Mouse (Mus musculus) G1E-ER4 (cell line): ENCODE results near the gene Mpnd. TPM values are rescaled to one million over a fixed set of nuclear protein-coding genes. Genes with fewer than 3 reads are reported as not detected.

Source experiments
- GATA1 ChIP-seq: IDR thresholded peaks from one replicate; pipeline ENCODE4 v1.8.0; 2012; ENCODE audit warnings: low read length, inconsistent platforms
- polyA plus RNA-seq: library from polyadenylated mRNA; stranded (reverse); fragments of >175 nt; gene quantifications from 2 replicates; pipeline ENCODE4 v1.2.3, GENCODE M21; 2012

Mpnd gene
- polyA plus RNA-seq, 1 experiment = 37.9 TPM

GRCm38 (mm10) chr17:56009088-56009961 lies 3.8 kb downstream of the Mpnd start:
- TF ChIP-seq GATA1 = no peak

GRCm38 (mm10) chr17:56009962-56010240 lies 4.4 kb downstream of the Mpnd start:
- TF ChIP-seq GATA1 = no peak

GRCm38 (mm10) chr17:56010255-56010654 lies 4.7 kb downstream of the Mpnd start:
- TF ChIP-seq GATA1 = no peak

GRCm38 (mm10) chr17:56010681-56011080 lies 5.2 kb downstream of the Mpnd start:
- TF ChIP-seq GATA1 = no peak

- TF ChIP-seq GATA1 = no peak
These were observed 5.9 kb downstream of the Mpnd start for GRCm38 (mm10) chr17:56011441-56011840.

GRCm38 (mm10) chr17:56015293-56015692 lies 9.8 kb downstream of the Mpnd start:
- TF ChIP-seq GATA1 = no peak

DNA sequence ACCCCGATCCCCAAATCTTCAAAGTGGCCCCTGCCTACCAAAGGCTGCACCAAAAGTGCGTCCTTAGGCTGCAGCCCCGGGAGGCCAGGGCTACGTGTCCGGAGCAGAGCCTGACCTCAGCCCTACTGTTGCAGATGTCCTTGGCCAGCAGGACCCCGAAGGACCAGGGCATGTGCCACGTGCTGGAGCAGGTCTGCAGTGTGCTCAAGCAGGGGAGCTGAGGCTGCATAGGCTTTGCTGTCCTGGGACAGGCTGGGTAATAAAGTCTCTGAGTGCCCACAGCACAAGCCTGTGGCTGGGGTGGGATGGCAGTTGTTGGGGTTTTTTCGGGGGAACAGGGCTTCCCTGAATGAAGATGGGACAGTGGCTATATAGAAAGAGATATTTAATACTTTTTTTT lies 10.9 kb downstream of the Mpnd start:
- TF ChIP-seq GATA1 = no peak

DNA sequence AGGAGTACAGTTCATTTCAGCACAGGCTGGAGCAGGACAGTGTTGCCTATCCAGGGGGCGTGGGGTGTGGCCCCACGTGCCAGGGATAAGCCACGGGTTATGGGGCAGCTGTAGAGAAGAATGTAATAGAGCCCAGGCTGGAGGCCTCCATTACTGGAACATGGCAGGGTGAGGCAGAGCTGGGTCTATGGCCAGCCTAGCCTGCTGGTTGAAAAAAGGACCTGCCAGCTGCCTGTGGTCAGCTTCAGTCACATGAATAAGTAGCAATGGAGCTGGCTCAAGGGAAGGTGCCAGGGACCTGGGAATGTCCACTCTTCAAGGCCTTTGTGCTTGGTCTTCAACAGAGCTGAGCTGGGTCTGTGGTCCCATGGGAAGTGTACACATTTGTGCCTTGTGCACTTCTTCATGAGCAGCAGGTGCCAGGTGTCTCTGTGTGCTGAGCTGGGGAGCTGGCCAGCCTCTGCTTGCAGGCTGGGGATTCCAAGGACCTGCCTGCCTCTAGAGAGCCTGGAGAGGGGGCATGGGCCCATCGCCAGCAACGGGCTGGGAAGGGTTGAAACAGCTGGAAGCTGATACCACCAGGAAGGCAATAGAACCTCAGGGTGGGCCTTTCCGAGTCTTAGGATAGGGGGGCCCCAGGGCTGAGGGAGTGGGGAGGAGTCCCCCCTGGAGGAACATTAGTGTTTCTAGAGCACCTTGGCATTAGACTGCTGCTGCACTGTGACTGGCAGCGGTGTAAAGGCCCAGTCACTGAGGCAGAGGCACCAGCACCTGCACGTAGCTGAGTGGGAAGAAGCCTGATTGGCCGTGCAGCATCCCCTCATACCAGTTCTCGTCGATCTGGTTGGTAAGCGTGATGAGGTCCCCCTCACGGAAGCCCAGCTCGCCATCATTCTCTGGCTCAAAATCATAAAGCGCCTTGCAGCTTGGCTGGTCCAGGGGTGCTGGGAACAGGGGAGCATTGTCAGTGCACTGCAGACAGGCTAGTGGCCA lies 11.6 kb downstream of the Mpnd start:
- TF ChIP-seq GATA1 = no peak

DNA sequence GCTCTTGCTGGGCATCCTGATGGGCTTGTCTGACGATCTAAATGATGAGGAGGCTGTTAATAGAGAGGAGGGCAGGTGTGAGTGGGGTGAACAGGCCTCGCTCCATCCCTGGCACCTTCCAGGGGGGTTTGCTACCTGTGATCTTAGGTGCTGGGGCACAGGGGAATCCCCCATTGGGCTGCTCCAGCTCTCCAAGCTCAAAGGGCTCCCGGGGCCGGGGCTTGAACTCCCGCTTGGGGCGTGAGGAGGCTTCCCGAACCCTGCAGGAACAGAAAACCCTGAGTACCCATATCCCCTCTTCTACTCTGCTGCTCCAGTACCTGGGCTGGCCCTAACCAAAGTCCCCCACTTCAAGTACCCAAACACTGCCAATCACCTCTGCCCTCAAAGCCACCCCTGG lies 12.3 kb downstream of the Mpnd start:
- TF ChIP-seq GATA1 = no peak

DNA sequence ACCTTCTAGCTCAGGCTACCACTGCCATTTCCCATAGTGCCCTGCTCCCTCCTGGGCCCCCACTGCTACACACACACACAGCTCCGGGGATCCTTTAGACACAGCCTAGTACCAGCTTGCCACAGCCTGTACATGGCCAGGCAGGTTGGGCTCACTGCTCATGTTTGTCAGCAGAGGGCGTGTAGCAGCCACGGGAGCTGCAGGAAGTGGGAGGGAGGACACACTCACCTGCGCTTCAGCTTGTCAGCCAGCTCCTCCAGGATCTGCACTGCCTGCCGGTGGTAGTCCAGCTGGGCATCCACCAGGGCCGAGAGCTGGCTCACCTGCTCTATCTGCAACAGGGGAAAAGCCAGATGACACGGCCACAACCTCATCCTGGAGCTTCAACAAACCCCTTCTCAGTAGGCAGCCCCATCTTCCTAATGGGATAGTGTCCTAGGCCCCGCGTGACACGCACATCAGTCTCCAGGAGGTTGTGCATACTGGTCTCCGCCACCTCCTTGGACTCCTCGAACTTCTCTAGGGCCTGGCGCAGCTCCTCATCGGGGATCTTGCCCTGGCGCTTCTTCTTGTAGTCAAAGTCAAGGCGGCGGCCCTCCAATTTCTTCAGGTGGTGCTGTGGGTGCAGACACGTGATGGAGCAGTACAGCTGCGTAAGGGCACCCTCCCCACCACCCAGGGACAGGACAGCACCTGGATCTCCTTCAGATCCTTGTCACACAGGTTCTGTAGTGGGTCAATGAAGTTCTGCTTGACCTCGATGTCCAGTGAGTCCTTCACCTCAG lies 13.0 kb downstream of the Mpnd start:
- no peak for TF ChIP-seq GATA1

DNA sequence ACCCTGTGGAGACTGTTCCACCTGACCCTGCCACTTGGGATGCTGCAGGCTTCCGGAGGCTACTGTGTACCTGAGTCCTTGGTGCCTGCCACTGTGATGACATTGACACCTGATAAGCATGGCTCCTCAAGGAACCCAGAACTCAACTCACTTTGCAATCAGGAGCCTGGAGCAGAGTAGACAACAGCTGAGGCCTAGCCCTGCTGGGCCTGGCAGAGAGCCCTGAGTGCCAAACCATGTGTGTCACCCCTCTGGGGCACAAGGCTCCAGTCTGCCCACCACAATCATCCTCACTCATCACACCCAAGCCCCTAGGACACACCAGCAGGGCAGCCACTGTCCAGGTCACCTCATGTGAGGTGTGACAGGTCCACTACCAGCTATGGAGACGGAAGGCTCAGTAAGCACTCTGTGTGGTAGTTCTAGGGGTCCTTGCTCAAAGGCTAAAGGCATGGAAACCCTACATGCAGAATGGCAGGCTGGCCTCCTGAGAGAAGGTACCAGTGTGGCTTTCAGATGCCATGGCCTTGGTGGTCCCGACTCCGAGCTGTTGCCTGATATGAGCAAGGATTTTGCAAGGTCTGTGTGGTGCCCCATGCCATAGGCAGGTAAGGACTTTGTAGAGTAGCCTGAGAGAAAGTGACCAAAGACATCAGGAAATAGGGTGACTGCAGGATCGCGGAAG lies 15.0 kb downstream of the Mpnd start:
- TF ChIP-seq GATA1 = no peak

DNA sequence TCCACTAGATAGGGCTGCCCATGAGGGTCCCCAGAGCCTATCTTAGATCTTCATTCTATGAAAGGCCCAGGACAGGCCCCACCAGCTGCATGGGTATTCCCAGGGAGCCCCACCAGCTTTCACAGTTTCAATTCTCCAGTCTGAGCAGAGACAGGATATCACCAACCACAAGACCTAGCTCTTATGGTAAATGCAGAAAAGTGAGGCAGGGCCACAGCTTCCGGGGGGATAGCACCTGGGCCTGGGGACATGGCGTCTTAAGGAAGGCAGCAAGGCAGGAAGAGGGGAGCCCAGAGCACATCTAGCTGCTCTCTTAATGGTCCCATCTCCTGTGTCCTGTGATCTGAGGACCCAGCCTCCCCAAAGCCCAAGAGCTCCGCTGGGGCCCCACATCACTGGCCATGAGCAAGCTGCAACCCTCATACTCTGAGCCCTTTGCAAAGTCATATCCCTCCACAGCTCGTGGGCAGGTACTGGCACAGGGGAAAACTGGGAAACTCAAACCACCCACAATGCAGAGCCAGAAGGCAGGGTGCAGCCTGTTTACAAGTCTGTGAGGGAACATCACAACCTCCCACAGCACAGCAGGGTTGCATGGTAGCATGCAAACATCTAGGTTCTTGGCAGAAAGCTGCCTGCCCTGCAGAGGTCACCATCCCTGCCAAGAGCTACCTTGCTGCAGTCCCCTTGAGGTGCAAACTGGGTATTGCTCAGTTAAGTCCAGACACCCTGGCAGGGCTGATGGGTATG lies 15.8 kb downstream of the Mpnd start:
- no peak for TF ChIP-seq GATA1

DNA sequence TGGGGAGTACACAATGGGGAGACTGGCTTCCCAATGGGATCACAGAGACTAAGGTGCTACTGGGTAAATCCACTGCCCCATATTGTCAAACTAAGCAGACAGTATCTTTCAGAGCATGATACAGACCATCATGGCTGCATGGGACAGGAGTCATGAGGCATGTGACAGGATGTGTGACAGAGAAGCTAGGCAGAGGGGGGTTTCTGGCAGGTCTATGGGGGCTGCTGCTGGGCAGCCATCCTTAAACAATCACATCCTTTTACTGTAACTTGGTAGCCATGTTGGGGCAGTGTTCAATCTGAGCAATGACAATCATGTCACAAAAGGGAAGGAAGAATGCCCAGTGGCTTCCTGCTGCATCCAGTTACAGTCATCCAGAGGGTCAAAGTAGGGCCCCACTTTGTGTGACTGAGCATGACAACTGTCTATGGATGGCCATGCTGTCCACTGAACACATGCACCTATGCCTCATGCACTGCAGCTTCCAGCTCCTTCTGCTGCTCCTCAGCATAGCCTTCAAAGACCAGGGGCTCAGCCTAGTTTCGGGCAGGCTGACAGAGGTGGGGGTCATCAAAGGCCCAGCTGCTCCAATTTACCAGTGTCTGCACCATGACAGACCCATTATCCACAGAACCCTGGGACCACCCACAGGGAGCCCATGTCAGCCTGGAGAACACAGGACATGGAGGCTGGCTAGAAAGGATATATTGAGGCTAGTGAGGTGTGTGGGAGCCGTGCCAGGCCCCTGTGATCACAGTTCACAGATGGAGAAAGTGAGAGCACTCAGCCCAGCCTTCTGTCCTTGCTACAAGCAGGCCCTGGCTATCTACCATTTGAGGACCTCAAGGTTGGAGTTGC lies 16.8 kb downstream of the Mpnd start:
- no peak for TF ChIP-seq GATA1

DNA sequence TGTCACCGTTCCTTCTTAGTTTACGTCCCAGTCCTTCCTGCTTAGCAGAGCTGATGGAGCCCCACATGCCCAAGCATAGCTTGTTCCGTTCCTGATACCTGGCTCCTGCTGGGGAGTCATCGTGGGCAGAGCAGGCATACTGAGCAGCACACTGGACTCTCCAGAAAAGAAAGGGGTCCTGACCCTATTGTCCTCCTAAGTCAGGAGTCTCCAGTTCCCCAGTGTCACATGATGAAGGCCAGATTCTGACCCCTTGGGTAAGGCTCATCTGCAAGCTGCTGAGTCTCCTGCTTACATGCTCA lies 17.4 kb downstream of the Mpnd start:
- no peak for TF ChIP-seq GATA1
